Mouse (Mus musculus) liver, embryonic 13.5 days (tissue): ENCODE measurements around the gene Slc47a2. TPM values are rescaled to one million over a fixed set of nuclear protein-coding genes. Genes with fewer than 3 reads are reported as not detected.
"Not testable (repeated sequence)": the region's sequence is repeated elsewhere in the genome, so short reads cannot be mapped to it uniquely, and the experiment has no call there.

ENCODE experiments used
- ATAC-seq: fragments of 200-750 bp; cut with Nextera tagmentation; 2 replicates; pipeline ENCODE4 v1.8.0; 2017; ENCODE audit warnings: low read depth, mild to moderate bottlenecking, moderate number of reproducible peaks, moderate library complexity
- DNase-seq: peaks from one replicate; pipeline ENCODE4 v3.0.0; 2022
- H3K27ac ChIP-seq: fragments of 300-500 bp; sonication (generic); 2 replicates; pipeline ENCODE4 v1.5.1; 2015; ENCODE audit warnings: moderate library complexity, mild to moderate bottlenecking, inconsistent platforms
- H3K27me3 ChIP-seq: fragments of 300-500 bp; sonication (generic); 2 replicates; pipeline ENCODE4 v1.6.1; 2015; ENCODE audit warnings: mild to moderate bottlenecking, inconsistent platforms
- H3K36me3 ChIP-seq: fragments of 300-500 bp; sonication (generic); 2 replicates; pipeline ENCODE4 v1.6.1; 2015; ENCODE audit warnings: mild to moderate bottlenecking, inconsistent platforms
- H3K4me1 ChIP-seq: fragments of 300-500 bp; sonication (generic); replicated peaks from 2 replicates; pipeline ENCODE4 v1.6.1; 2015; ENCODE audit warnings: inconsistent platforms
- H3K4me2 ChIP-seq: fragments of 300-500 bp; sonication (generic); 2 replicates; pipeline ENCODE4 v1.6.1; 2015; ENCODE audit warnings: inconsistent platforms, mild to moderate bottlenecking, moderate library complexity
- H3K4me3 ChIP-seq: fragments of 300-500 bp; sonication (generic); replicated peaks from 2 replicates; pipeline ENCODE4 v1.5.1; 2015; ENCODE audit warnings: mild to moderate bottlenecking, inconsistent platforms
- H3K9ac ChIP-seq: fragments of 300-500 bp; sonication (generic); 2 replicates; pipeline ENCODE4 v1.6.1; 2015; ENCODE audit warnings: mild to moderate bottlenecking, inconsistent platforms
- H3K9me3 ChIP-seq: fragments of 300-500 bp; sonication (generic); replicated peaks from 2 replicates; pipeline ENCODE4 v1.6.1; 2016; ENCODE audit warnings: inconsistent platforms
- WGBS: fragments of 180-500 bp; shearing (Covaris S2); methylation state at CpG from one replicate; pipeline ENCODE4 v1.1.7; 2015; ENCODE audit not compliant: insufficient replicate concordance; 5-methylcytosine and 5-hydroxymethylcytosine counted together
- polyA plus RNA-seq: library from polyadenylated mRNA; unstranded; fragments of >200 nt; fragmentation: Nextera tagmentation; extraction: Ambion mirVana; gene quantifications from 2 replicates; pipeline ENCODE4 v1.2.1, GENCODE M21; 2015

Slc47a2 gene
- polyA plus RNA-seq, 1 experiment from 2014 or later = 0.09 TPM

- peaks cover 23% of the 10 kb centered on the region for H3K4me1 ChIP-seq
- H3K4me2 ChIP-seq, DNase-seq, H3K27me3 ChIP-seq, H3K36me3 ChIP-seq, H3K9ac ChIP-seq, H3K4me3 ChIP-seq, H3K27ac ChIP-seq, ATAC-seq, H3K9me3 ChIP-seq: not testable (repeated sequence)
- WGBS = 82% methylated on average over 6 of the region's 10 CpGs
Measured at GRCm38 (mm10) chr11:61304535-61304934, 38.1 kb downstream of the Slc47a2 start.

- Histone ChIP-seq H3K36me3 (no peaks in the 10 kb centered on the region), H3K4me2 (peak overlapping the region; percentile 52), H3K4me3 (peak overlapping the region; percentile 10; the same call in 1 of the 2 replicates), H3K27ac (no peak overlapping the region), H3K27me3 (no peaks in the 10 kb centered on the region), H3K4me1 (peaks cover 14% of the 10 kb centered on the region), H3K9ac (peak overlapping the region; percentile 22; the same call in 1 of the 2 replicates), H3K9me3 (no peaks in the 10 kb centered on the region)
- ATAC-seq = peak; percentile 63; the same call in 1 of the 2 replicates
- peak; percentile 5 for DNase-seq
- WGBS = 37% methylated on average over 12 of the region's 16 CpGs
Measured at GRCm38 (mm10) chr11:61300716-61301392, 41.8 kb downstream of the Slc47a2 start.

GRCm38 (mm10) chr11:61300205-61300604 is 42.5 kb downstream of the Slc47a2 start:
- Histone ChIP-seq H3K4me2 (peak overlapping the region; percentile 52), H3K9ac (no peak overlapping the region), H3K27me3 (no peaks in the 10 kb centered on the region), H3K4me1 (peaks cover 14% of the 10 kb centered on the region), H3K4me3 (no peak overlapping the region), H3K36me3 (no peaks in the 10 kb centered on the region), H3K9me3 (no peaks in the 10 kb centered on the region), H3K27ac (no peak overlapping the region)
- WGBS = 33% methylated on average over 3 of the region's 3 CpGs
- peak; percentile 53; the same call in 1 of the 2 replicates for ATAC-seq
- DNase-seq = no peak

GRCm38 (mm10) chr11:61297901-61298300 is 44.8 kb downstream of the Slc47a2 start:
- Histone ChIP-seq H3K4me2 (no peak overlapping the region), H3K27me3 (no peaks in the 10 kb centered on the region), H3K9ac (no peak overlapping the region), H3K4me1 (peaks cover 14% of the 10 kb centered on the region), H3K36me3 (no peaks in the 10 kb centered on the region), H3K4me3 (no peak overlapping the region), H3K27ac (no peak overlapping the region), H3K9me3 (no peaks in the 10 kb centered on the region)
- 52% methylated on average over 2 of the region's 2 CpGs for WGBS
- no peak for ATAC-seq
- DNase-seq = no peak

GRCm38 (mm10) chr11:61297326-61297725 is 45.3 kb downstream of the Slc47a2 start:
- Histone ChIP-seq H3K27ac (no peak overlapping the region), H3K4me3 (no peak overlapping the region), H3K4me1 (peaks cover 14% of the 10 kb centered on the region), H3K4me2 (no peak overlapping the region), H3K9ac (no peak overlapping the region), H3K36me3 (no peaks in the 10 kb centered on the region), H3K27me3 (no peaks in the 10 kb centered on the region), H3K9me3 (no peaks in the 10 kb centered on the region)
- DNase-seq = no peak
- WGBS = 67% methylated on average over 2 of the region's 2 CpGs
- ATAC-seq = no peak

GRCm38 (mm10) chr11:61296556-61296955 is 46.1 kb downstream of the Slc47a2 start:
- H3K4me1 ChIP-seq = peaks cover 14% of the 10 kb centered on the region
- no peaks in the 10 kb centered on the region for H3K36me3 ChIP-seq
- no peak overlapping the region for H3K4me2 ChIP-seq
- no peak overlapping the region for H3K9ac ChIP-seq
- WGBS = 50% methylated on average over 1 of the region's 1 CpGs
- no peak for DNase-seq
- no peak overlapping the region for H3K27ac ChIP-seq
- H3K27me3 ChIP-seq = no peaks in the 10 kb centered on the region
- no peak for ATAC-seq
- no peaks in the 10 kb centered on the region for H3K9me3 ChIP-seq
- H3K4me3 ChIP-seq = no peak overlapping the region

- Histone ChIP-seq H3K27me3 (no peaks in the 10 kb centered on the region), H3K9me3 (no peaks in the 10 kb centered on the region), H3K4me3 (no peak overlapping the region), H3K27ac (no peak overlapping the region), H3K4me2 (no peak overlapping the region), H3K36me3 (no peaks in the 10 kb centered on the region), H3K4me1 (peaks cover 8% of the 10 kb centered on the region), H3K9ac (no peak overlapping the region)
- 54% methylated on average over 2 of the region's 2 CpGs for WGBS
- DNase-seq = no peak
- no peak for ATAC-seq
Measured at GRCm38 (mm10) chr11:61295556-61295955, 47.1 kb downstream of the Slc47a2 start.

- Histone ChIP-seq H3K4me3 (no peak overlapping the region), H3K4me1 (no peaks in the 10 kb centered on the region), H3K27me3 (no peaks in the 10 kb centered on the region), H3K9ac (no peak overlapping the region), H3K27ac (no peak overlapping the region), H3K9me3 (no peaks in the 10 kb centered on the region), H3K4me2 (no peak overlapping the region), H3K36me3 (no peaks in the 10 kb centered on the region)
- WGBS = 53% methylated on average over 3 of the region's 3 CpGs
- ATAC-seq = no peak
- no peak for DNase-seq
Measured at GRCm38 (mm10) chr11:61294431-61294830, 48.2 kb downstream of the Slc47a2 start.

GRCm38 (mm10) chr11:61293251-61293650 is 49.4 kb downstream of the Slc47a2 start:
- Histone ChIP-seq H3K36me3 (no peaks in the 10 kb centered on the region), H3K27ac (no peak overlapping the region), H3K9me3 (no peaks in the 10 kb centered on the region), H3K4me3 (no peak overlapping the region), H3K4me2 (no peak overlapping the region), H3K27me3 (no peaks in the 10 kb centered on the region), H3K4me1 (no peaks in the 10 kb centered on the region), H3K9ac (no peak overlapping the region)
- 77% methylated on average over 2 of the region's 2 CpGs for WGBS
- DNase-seq = no peak
- no peak for ATAC-seq

- Histone ChIP-seq H3K27ac (no peak overlapping the region), H3K9ac (no peak overlapping the region), H3K4me1 (no peaks in the 10 kb centered on the region), H3K4me3 (no peak overlapping the region), H3K36me3 (no peaks in the 10 kb centered on the region), H3K4me2 (no peak overlapping the region), H3K27me3 (no peaks in the 10 kb centered on the region), H3K9me3 (no peaks in the 10 kb centered on the region)
- WGBS = 64% methylated on average over 6 of the region's 6 CpGs
- DNase-seq (no peak), ATAC-seq (no peak)
Measured at GRCm38 (mm10) chr11:61284323-61284722, 58.3 kb downstream of the Slc47a2 start.

GRCm38 (mm10) chr11:61283414-61284049 is 59.1 kb downstream of the Slc47a2 start:
- H3K27me3 ChIP-seq = no peaks in the 10 kb centered on the region
- no peak for ATAC-seq
- no peak for DNase-seq
- peaks cover 2% of the 10 kb centered on the region; the same call in 1 of the 2 replicates for H3K4me1 ChIP-seq
- H3K9me3 ChIP-seq = no peaks in the 10 kb centered on the region
- no peak overlapping the region for H3K9ac ChIP-seq
- no peak overlapping the region for H3K27ac ChIP-seq
- no peak overlapping the region for H3K4me3 ChIP-seq
- no peak overlapping the region for H3K4me2 ChIP-seq
- no peaks in the 10 kb centered on the region for H3K36me3 ChIP-seq
- WGBS = 59% methylated on average over 10 of the region's 10 CpGs
